Mouse (Mus musculus): ENCODE results near the gene Cited2. TPM values are rescaled to one million over a fixed set of nuclear protein-coding genes. Genes with fewer than 3 reads are reported as not detected.

Cited2 gene
- 142 TPM for total RNA-seq (2023)

DNA sequence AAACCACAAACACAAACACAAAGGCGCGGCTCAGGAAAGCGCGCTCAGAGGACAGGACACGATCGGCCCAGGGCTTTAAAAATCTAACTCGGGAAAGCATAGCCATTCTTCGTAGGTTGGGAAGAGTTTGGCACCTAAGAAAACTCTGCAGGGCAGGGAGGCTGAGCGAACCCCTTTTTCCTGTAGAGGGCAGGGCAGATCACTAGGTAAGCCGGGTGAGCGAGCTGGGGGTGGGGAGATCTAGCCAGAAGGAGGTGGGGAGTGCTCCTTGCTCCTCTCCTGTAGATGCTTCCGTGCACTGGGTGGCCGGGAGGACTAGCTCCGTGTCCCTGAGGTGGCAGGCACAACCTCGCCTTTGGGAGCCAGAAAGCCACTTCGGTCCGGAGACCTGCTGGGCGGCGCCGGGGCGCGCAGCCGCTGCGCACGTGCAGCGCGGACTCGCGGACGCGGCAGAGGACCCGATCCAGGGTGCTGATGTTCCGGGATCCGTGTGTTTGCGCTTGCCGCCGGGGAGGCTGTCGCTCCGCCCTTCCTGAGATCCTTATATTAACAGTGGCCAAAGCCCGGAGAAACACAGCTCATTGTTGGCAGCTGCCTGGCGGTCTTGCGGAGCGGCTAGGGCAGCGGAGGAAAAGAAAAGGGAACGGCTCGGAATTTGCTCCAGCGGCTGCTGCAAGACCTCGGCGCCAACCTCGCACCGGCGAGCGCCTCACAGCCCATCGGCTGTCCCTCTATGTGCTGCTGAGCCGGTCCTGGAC is at the start of gene Cited2:
Cited2 (plus strand) TSS at position 566 of the 758 bp plus-strand sequence.

Other genes with a start within 250 kb of the Cited2 start
- 0.12 TPM for gene Txlnb, start 73.0 kb downstream of the Cited2 start, total RNA-seq (2023)
- gene Heca, start 224.8 kb downstream of the Cited2 start, total RNA-seq (2023) = 140 TPM